Mouse (Mus musculus) cerebellum, postnatal 25 days (tissue): ENCODE results near the gene Gm35315.
"Not testable (repeated sequence)": the region's sequence is repeated elsewhere in the genome, so short reads cannot be mapped to it uniquely, and the experiment has no call there.

Experiments used
- DNase-seq, 2 experiments: peaks; one replicate each; pipeline ENCODE4 v3.0.0; 2021; ENCODE audit warnings: mixed read lengths in 2 of 2

The Gm35315 gene

DNA sequence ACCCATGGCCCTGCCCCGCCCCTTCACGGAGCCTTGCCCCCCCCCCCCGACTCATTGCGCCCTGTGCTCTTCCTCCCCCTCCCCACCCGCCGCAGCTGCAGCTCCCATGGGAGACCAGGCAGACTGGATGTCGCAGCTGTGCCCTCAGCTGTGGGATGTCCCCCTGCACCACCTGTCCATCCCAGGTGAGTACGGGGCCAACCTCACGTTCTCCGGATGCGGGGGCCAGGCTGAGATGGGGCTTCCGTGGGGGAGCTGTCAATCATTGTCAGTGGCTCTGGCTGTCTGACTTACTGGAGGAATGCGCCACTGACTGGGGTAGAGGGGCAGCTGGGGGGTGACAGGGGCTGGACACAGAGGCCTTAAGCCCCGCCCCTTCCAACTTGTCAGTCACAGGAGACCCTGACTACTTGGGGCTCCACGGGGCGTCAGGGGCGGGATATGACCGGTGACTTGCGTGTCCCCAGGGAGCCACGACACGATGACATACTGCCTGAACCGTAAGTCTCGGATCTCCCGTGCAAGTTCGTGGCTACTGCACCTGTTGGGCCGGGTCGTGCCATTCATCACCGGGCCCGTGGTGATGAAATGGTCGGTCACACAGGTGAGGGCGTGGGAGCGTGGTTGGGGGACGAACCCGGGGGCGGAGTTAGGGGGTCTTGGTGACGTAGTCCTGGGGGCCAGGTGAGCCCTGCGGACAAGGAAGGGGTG, 6.9 kb upstream of the Gm35315 start:
- DNase-seq: peak; percentile 25 to 47

DNA sequence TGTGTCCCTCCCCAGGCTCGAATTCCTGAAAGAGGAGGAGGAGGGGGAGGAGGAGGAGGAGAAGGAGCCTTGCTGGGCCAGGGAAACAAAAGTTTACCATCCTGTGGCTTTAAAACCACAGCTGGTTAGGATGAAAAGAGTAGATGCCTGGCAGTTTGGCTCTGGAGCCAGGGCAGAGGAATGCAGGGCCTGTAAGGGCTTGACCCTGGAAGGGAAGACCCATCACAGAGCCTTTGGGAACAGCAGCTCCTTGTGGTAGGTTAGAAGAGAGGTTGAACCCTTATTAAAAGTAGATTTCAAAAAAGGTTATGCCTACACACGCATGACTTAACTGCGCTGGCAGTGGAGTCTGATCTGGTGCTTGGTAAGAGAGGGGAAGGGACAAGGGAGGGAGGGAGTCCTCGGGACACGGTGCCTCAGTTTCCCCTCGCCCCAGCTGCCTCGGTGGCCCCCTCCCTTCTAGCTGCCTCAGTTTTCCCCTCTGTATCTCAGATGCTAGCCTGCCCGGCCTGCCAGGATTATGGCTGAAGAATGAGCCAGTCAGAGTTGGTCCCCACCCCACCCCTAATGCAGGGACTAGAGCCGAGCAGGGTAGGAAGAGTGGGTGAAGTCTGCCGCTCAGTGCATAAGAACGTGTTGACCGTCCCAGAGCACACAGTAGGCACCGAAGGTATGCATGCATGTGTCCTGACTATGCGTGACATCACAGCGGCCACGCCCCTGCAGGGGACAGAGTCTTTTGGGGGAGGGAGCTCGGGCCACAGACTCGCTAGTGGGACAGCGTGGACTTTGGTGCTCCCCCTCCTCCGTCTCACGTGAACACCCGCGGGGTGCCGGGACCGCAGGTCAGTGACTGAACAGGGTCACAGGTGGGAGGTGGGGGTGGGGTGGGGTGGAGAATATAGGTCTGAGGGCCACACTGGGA, 5.7 kb upstream of the Gm35315 start, which contains the start of gene Plcxd1:
Gene Plcxd1, plus strand, starts transcription at position 314 of the 925 bp plus-strand sequence.
- DNase-seq: peak in 1 of 2 experiments; percentile 7

DNA sequence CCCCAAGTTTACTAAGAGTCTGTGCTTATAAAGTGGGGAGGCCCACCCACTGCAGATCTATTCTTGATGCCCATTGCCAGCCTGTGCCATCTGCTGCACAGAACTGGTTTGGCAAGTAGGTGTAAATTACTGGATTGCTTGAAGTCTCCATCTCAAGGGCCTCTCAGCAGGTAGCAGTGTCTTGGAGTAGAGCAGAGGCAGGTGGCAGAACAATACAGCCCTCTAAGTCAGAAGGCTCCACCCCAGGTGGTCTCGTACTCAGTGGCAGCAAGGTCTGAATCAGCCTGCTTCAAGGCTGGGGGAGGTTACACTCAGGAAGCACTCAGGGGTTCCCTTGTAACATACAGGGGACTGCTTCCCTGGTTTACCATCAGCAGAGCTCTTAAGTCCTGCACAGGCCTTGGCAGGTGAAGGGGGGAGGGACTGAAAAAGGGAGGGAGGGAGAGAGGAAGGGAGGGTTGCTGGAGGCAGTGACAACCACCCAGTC, 4.8 kb upstream of the Gm35315 start:
- DNase-seq: peak; percentile 13 to 21

DNA sequence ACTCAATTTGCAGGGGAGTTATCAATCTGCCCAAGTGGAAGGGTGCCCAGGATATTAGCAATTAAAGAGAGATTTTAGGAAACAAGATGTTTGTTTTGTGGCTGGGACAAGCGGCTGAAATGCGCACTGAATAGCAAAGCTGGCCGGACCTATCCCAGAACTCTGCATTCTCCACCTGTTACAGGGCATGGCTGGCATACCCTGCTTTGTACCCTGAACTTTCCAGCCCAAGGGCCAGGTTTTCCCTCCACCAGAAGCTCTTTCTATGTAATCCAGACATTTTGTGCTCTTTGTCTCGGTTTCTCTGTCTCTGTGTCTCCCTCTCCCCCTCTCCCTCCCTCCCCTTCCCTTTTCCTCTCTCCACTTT, 610 bp upstream of the Gm35315 start:
- DNase-seq: no peak

DNA sequence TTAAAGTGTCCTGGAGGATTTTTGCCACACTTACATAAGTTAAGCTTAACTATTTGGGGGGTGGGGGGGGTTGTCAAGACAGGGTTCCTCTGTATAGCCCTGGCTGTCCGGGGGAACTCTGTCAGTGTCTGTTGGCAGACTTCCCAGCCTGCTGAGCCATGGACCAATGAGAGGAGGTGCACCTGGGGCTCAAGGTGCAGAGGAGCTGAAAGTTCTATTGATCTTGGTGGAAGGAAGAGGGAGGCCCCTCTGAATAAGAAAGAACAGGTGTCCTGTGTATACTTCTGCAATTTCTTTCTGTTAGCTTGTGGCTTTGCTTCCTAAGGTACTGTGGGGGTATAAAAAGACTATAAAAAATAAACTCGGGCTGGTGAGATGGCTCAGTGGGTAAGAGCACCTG, 2.7 kb downstream of the Gm35315 start:
- no peak for DNase-seq

DNA sequence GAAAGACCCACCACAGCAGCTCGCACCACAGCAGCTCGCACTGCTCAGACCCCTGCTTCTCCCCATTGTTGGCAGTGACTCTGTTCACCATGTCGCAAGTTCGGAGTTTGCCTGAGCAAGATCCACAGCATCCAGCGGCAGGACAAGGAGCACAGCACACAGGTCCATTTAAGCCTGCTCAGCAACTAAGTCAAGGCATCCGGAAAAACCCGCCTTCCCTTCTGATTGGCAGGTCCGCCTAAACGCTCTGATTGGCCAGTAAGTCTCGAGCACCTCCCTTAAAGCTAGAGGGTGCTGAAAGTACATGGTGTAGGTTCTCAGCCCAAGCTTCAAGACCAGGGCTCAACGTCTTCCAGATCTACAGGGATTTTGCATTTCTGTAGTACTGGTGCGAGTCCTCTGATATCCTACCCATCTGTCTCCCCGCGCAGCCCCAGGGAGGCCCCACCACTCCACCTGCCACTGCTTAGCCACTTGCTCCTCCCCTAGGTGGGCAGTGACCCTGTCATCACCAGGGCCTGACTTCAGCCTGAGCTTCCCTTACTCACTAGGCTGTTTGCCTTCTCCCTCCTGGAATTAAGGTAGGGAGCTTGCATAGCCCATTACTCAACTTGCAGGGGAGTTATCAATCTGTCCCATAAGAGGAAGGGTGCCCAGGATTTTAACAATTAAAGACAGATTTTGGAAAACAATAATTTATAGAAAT, 7.9 kb downstream of the Gm35315 start:
- DNase-seq: no peak

DNA sequence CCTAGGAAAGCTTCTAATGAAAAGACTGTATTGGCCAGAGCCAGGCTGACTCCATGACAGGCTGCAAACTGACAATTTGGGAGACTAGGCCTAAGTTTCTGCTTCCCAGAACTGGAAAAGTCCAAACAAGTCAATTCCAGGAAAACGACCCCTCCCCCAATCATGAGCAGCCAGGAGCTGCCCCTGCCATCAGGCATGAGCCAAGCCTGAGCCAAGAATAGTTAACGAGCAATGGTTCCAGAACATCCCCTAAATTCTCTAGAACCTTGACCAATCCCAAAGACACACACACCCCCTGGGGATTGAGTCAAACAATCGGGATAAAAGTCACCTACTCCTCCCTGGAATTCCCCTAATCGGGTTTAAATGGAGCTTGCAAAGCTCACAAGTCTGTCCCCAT, 11.3 kb downstream of the Gm35315 start:
- no peak for DNase-seq

DNA sequence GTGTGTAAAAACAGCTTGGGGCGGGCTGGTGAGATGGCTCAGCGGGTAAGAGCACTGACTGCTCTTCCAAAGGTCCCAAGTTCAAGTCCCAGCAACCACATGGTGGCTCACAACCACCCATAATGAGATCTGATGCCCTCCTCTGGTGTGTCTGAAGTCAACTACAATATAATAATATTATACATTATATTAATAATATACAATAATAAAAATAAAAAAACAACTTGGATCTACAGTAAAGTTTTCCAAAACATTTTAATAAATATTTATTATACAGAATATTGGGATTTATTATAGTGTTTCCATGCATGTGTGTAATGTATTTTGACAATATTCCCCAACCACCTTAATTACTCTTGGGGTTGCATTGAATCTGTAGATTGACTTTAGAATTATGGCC, 21.8 kb downstream of the Gm35315 start, which contains the start of gene Gm17655:
Gene Gm17655, minus strand, starts transcription at position 101 of the 400 bp plus-strand sequence.
- not testable (repeated sequence) for DNase-seq

DNA sequence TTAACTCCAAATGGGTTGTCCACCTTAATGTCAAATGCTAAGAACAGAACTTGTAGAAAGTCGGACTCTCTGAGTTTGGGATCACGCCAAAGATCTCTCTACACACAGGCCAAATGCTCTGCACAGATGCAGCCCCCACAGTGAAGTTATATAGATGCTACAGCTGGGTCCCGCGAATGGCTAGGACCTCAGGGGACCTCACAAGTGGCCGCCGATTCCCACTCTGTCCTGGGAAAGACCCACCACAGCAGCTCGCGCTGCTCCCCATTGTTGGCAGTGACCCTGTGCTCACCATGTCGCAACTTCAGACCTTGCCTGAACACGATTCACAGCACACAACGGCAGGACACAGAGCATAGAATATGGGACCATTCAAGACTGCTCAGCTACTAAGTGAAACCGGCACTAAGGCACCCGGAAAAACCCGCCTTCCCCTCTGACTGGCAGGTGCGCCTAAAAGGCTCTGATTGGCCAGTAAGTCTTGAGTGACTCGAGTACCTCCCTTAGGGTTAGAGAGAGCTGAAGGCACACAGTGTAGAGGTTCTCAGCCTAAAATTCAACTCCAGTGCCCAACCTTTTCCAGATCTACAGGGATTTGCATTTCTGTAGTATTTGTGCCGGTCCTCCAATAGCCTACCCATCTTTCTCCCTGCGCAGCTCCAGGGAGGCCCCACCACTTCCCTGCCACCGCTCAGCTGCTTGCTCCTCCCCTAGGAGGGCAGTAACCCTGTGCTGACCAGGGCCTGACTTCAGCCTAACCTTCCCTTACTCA, 36.4 kb downstream of the Gm35315 start:
- peak; percentile 83 to 87 for DNase-seq
